Mouse (Mus musculus) bone marrow, adult 2 months (tissue): ENCODE results near the gene Arfrp1. TPM values are rescaled to one million over a fixed set of nuclear protein-coding genes. Genes with fewer than 3 reads are reported as not detected.
A peak's percentile ranks its signal among the peaks of the same experiment; 100 is the strongest.

Experiments used
- H3K27ac ChIP-seq: fragments of 200-500 bp; 2 replicates; pipeline ENCODE4 v1.5.1; 2012; ENCODE audit warnings: low read depth, mild to moderate bottlenecking, control low read depth, inconsistent platforms, low read length; ENCODE audit not compliant: control insufficient read depth, poor library complexity, insufficient read depth
- H3K4me1 ChIP-seq: fragments of 200-500 bp; 2 replicates; pipeline ENCODE4 v1.6.1; 2011; ENCODE audit warnings: low read length; ENCODE audit not compliant: control insufficient read depth, insufficient read depth
- H3K4me3 ChIP-seq: fragments of 200-500 bp; replicated peaks from 2 replicates; pipeline ENCODE3; 2011; ENCODE audit warnings: mild to moderate bottlenecking, low read depth, low read length, control low read depth; ENCODE audit not compliant: control insufficient read depth
- CTCF ChIP-seq: fragments of 200-500 bp; IDR thresholded peaks from 2 replicates; pipeline ENCODE4 v1.5.1; 2011; ENCODE audit warnings: low read length, control low read depth; ENCODE audit not compliant: control insufficient read depth, insufficient read depth
- POLR2A ChIP-seq: fragments of 200-500 bp; IDR thresholded peaks from 2 replicates; pipeline ENCODE4 v1.6.1; 2011; ENCODE audit warnings: low read depth, mild to moderate bottlenecking, control low read depth, low read length, borderline replicate concordance; ENCODE audit not compliant: control insufficient read depth
- WGBS: fragments of 180-500 bp; shearing (Covaris S2); methylation state at CpG from one replicate; pipeline ENCODE4 v1.1.7; 2018; 5-methylcytosine and 5-hydroxymethylcytosine counted together
- polyA plus RNA-seq: library from polyadenylated mRNA; stranded (reverse); fragments of >200 nt; gene quantifications from 2 replicates; pipeline ENCODE4 v1.2.4, GENCODE M21; 2011; ENCODE audit warnings: low replicate concordance; ENCODE audit not compliant: missing spikeins, insufficient read depth, insufficient read length

Gene Arfrp1
- polyA plus RNA-seq, 1 experiment = 48.4 TPM

- no peak overlapping the region for H3K27ac ChIP-seq
- 86% methylated on average over 6 of the region's 6 CpGs for WGBS
- TF ChIP-seq POLR2A = no peak
- TF ChIP-seq CTCF = no peak
Measured at GRCm38 (mm10) chr2:181381631-181382306, 16.6 kb upstream of the Arfrp1 start.

GRCm38 (mm10) chr2:181381107-181381506, 15.9 kb upstream of the Arfrp1 start:
- TF ChIP-seq CTCF = no peak
- no peak for TF ChIP-seq POLR2A
- peak overlapping the region; percentile 10 for H3K4me3 ChIP-seq
- 57% methylated on average over 5 of the region's 5 CpGs for WGBS
- H3K4me1 ChIP-seq = no peaks in the 10 kb centered on the region; the same call in 1 of the 2 replicates
- no peak overlapping the region for H3K27ac ChIP-seq

More at GRCm38 (mm10) chr2:181381631-181382306, 16.6 kb upstream of the Arfrp1 start:
- Histone ChIP-seq H3K4me1 (no peaks in the 10 kb centered on the region; the same call in 1 of the 2 replicates), H3K4me3 (no peak overlapping the region)

GRCm38 (mm10) chr2:181380251-181380650, 15.0 kb upstream of the Arfrp1 start:
- Histone ChIP-seq H3K4me1 (no peaks in the 10 kb centered on the region; the same call in 1 of the 2 replicates), H3K4me3 (no peak overlapping the region), H3K27ac (no peak overlapping the region)
- 91% methylated on average over 5 of the region's 5 CpGs for WGBS
- TF ChIP-seq CTCF = no peak
- TF ChIP-seq POLR2A = no peak

GRCm38 (mm10) chr2:181379778-181380177, 14.6 kb upstream of the Arfrp1 start, which contains the start of gene Lime1:
TSS of gene Lime1 (plus strand) at chr2:181380078.
- Histone ChIP-seq H3K4me1 (no peaks in the 10 kb centered on the region; the same call in 1 of the 2 replicates), H3K27ac (no peak within 1 kb of the TSS), H3K4me3 (no peak within 1 kb of the TSS)
- 93% methylated on average over 12 of the region's 12 CpGs for WGBS
- TF ChIP-seq CTCF = no peak
- no peak for TF ChIP-seq POLR2A

- TF ChIP-seq CTCF (no peak), POLR2A (no peak)
- Histone ChIP-seq H3K4me3 (no peak overlapping the region), H3K4me1 (no peaks in the 10 kb centered on the region; the same call in 1 of the 2 replicates), H3K27ac (no peak overlapping the region)
- 87% methylated on average over 5 of the region's 5 CpGs for WGBS
Measured at GRCm38 (mm10) chr2:181378701-181379100, 13.5 kb upstream of the Arfrp1 start.

- WGBS = 0% methylated on average over 2 of the region's 2 CpGs
- Histone ChIP-seq H3K4me1 (no peaks in the 10 kb centered on the region; the same call in 1 of the 2 replicates), H3K4me3 (no peak overlapping the region), H3K27ac (peak overlapping the region; percentile 45; the same call in 1 of the 2 replicates)
- no peak for TF ChIP-seq CTCF
- no peak for TF ChIP-seq POLR2A
Measured at GRCm38 (mm10) chr2:181377230-181377629, 12.0 kb upstream of the Arfrp1 start.

- no peak overlapping the region for H3K27ac ChIP-seq
- H3K4me1 ChIP-seq = no peaks in the 10 kb centered on the region; the same call in 1 of the 2 replicates
- WGBS = 79% methylated on average over 2 of the region's 2 CpGs
- no peak for TF ChIP-seq CTCF
- TF ChIP-seq POLR2A = no peak
- H3K4me3 ChIP-seq = no peak overlapping the region
Measured at GRCm38 (mm10) chr2:181375787-181376186, 10.6 kb upstream of the Arfrp1 start.

- H3K27ac ChIP-seq = no peak overlapping the region
- TF ChIP-seq CTCF (no peak), POLR2A (no peak)
- no peak overlapping the region for H3K4me3 ChIP-seq
- WGBS = 87% methylated on average over 5 of the region's 5 CpGs
- no peaks in the 10 kb centered on the region; the same call in 1 of the 2 replicates for H3K4me1 ChIP-seq
Measured at GRCm38 (mm10) chr2:181370001-181370400, 4.8 kb upstream of the Arfrp1 start.

- no peaks in the 10 kb centered on the region; the same call in 1 of the 2 replicates for H3K4me1 ChIP-seq
- peak overlapping the region; percentile 89 for H3K27ac ChIP-seq
- H3K4me3 ChIP-seq = peak overlapping the region; percentile 90
- TF ChIP-seq CTCF (no peak; the same call in 1 of the 2 replicates), POLR2A (no peak)
- under 1% methylated on average over 20 of the region's 20 CpGs for WGBS
Measured at GRCm38 (mm10) chr2:181365655-181366075, 461 bp upstream of the Arfrp1 start.
